Mouse (Mus musculus): ENCODE data around the gene Acss1.
A peak's percentile ranks its signal among the peaks of the same experiment; 100 is the strongest.

Acss1 gene

DNA sequence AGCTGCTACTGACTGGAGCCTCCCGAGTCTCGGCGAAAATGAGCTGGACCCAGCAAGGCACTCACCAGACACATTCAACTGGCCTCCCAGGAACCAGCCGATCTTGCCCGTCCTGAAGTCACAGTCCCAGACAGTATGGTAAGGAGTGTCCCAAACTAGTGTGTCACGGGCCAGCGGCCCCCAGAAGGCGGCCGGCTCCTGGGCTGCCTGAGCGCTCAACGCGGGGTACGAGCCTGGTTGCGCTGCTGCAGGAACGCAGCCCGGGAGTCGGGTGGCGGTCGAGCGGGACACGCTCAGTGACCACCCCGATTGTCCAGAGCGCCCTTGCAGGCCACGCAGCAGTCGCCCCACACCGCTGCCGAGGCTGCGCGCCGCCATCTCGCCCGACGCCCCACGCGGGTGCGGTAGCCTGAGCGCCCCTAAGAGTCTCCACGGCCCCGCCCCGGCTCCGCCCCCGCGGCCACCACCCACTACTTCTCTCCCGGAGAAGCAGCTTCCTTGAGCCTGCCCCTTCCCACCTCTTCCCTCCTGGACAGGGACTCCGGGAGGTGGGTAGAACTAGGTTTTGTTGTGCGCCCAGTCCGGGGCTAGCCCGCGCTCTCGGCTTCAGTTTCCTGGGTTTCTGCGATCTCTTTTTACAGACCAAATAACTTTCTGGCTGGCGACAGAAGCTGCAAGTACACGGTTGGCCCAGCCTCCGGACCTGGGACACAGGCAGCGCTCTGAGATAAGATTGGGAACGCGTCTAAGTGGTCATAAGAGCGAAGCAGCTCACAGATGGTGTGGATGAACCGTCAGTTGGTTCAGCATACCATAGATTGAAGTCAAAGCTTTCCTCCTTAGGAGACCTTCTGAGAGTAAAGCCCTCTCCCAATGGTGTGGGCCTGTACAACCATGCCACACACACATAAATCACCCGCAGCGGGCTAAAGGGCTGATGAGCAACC, at the start of gene Acss1:
TSS of gene Acss1 (minus strand) at position 681 of the 947 bp plus-strand sequence.
- DNase-seq, result peak; percentile 89

DNA sequence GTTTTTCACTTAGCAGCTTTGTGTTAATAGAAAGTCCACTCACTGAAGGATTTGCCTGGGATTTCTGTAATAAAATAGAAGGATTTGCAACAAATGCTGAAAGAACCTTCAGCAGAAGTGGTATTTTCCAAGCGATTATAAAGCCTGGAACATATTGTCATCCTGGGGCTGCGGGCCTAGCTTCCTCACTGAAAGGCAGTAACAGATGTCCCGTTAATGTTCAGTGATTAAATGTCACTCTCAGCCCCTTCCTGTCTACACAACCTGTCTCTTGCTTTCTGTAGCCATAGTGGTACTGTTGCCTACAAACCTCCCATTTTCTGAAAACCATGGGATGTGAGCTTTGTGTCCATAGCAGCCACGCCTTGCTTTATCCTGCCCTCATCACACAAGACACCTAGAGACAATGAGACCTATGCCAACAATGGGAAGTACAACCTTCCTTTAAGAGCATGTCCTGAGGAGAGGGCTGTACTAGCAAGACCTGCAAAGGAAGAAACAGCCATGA, 43.9 kb upstream of the Acss1 start:
- no peak for DNase-seq

DNA sequence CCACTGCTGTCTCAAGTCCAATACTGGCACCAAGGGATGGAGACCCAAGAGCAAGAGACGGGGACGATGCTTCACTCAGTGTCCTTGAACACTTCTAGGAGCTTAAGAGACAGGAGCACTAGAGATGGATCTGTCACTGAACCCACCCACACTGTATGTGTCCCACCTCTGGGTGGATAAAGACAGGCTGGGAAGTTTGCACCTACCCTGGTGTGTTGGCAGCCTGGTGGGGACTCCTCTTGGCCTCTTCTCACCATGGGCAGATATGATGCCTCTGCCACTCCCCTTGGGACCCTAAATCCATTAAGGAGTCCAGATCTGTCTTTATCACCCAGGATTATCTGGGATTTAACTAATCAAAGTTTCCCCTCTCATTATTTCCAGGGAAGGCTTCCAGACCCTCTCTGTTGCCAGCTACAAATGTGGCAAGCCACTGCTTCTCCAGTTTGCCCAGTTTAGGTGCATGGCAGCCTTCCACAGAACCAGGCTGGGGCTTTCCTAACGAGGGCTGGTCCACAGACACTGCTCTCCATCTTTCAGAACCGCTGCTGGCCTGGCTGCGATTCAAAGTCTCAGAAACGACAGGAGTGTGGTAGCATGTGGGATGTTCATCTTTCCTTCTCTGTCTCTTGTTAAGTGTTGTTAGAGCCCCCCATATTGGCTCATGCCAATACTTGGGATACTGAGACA, 23.3 kb upstream of the Acss1 start:
- no peak for DNase-seq

DNA sequence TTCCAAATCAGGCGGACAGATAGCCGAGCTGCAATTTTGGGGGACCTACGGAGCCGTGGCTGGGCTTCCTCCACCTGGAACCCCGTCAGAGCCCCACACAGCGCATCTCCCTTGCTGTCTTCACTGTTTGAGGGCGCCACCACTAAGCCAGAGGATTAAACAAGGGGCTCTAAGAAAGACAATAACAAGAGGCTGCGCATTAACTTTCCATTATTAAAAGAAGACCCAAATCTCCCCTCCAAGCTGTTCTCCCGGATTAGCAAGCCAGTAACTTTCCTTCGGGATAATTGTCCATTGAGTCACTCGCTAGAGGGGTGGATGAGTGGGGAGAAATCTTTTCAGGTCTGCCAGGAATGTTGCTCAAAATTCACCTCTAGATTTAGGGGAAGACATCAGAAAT, 21.9 kb upstream of the Acss1 start:
- DNase-seq, result no peak

DNA sequence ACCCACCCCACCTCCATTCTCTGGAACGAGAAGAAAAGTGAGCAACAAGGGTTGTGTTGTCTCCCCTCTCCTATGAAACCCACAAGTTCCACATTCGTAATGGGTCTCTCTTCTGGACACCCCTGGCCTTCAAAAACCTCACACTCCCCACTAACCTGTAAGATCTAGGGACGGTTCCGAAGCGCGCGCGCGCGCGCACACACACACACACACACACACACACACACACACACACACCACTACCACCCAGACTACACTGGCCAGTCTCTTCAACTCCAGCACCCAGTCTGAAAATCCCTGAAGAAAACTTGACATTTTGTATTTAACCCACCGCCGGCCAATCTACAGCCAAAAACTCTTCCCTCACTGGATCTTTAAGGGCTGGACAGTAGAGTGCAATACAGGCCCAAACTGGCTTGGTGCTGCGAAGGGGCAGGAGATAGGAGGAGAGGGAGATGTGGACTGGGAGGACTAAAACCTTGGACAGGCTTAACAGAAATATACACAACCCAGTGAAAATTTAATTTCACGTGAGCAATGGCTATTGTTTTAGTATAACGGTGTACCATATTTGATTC, 21.0 kb upstream of the Acss1 start, which contains the start of gene Vsx1:
TSS of gene Vsx1 (minus strand) at position 138 of the 578 bp plus-strand sequence.
- no peak for DNase-seq

DNA sequence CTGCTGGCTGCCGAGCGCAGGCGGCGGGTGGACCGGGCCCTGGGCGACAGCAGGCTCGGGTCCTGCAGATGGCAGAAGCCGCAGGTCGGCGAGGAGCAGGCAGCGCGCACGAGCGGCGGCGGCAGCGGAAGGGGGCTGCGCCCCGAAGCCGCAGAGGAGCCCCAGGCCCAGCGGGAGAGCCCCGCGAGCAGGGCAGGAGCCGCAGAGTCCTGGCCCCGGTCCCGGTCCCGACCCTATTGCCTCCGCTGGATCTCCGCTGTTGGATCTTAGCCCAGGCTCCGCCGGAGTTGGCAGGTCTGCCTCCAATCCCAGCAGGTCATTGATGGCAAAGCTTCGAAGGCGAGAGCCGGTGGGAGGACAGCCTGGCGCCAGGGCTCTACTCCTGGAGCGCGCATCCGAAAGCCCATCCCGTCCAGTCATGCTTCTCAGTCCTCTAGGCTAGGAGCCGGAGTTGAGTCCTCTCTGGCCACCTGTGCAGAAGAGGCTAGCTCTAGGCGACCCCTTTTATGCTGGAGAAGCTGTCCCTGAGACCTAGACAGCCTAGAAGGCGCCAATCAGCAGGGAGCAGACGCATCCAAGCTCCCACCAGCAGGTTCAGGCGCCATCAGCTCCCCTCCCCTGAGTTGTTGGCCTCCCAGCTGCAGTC, 20.4 kb upstream of the Acss1 start:
- peak; percentile 3 for DNase-seq

DNA sequence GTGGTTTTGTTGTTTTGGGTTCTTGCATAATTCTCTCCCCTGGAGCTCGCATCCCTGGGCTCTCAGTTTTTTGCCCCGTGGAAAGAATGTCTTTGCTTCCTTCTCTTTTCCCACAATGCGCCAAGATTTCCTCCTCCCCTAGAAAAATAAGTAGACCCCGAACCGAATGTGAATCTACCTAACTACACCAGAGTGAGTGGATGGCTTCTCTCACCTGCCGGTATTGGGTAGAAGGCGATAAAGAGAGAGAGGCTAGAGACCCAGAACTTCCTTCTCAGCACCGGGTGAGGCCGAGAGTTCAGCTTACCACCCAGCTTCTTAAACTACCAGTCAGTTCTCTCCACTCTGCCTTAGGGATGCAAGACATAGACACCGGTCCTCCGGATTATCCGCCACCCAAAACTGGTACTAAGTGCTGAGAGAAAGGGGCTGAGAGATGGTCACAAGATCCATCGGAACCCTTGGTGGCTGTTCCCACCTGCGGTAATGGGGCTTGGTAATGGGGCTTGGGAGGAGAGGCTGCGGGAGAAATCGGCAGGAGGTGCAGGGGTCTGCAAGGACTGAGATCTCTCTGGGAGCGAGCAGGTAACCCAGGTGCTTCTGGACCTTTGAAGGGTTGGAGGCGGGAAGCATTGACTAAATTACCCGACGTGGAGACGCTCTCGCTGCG, 19.7 kb upstream of the Acss1 start:
- no peak for DNase-seq

DNA sequence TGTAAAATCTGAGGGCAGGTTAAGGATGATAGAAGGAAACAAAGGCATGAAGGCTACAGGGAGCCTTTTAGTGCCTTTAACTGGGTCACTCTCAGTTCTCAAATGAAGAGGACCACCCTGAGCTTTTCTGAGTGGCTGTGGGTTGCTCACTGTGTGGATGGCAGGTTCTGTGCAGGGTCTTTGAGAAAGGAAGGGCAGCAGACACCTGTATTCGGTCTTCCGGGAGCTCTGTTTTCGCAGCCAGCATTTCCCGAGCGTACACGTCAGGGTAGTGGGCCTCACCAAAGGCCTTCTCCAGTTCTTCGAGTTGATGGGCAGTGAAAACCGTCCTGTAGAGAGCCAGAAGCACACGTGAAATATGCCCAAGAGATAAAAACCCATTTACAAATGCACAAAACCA, 17.1 kb upstream of the Acss1 start:
- DNase-seq, result no peak

DNA sequence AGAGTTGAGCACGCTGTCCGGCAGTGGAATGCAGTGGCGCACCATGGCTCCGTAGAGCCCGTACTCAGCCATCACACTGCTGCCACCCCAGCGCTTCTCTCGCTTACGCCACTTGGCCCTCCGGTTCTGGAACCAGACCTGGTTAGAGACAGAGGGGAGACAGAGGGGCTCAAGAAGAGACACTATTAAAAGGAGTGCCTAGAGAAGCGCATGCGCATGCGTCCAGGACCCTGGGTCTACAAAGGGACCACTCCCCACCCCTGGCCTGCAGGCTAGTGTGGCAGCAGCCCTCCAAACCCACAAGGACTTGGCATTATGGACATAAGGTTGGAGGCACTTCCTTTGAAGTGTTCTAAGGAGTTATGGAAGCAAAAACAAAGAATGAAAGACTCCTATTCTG, 16.2 kb upstream of the Acss1 start:
- no peak for DNase-seq

DNA sequence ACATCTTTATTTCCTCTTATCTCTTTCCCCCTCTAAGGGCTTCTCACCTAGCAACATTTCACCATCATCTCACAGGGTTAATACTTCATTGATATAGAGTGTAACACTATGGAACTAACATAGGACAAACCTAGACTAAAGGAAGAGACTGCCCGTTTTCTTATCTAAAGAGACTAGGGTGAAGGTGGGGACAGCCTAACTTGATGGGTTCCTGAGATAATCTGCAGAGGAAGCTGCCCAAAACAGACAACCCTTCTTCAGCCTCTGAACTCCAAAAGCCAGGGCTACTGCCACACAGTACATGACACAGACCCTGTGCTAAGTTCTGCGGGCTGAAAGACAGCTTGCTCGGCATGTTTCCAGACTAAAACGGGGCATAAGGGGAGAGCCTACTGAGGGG, 13.3 kb upstream of the Acss1 start:
- no peak for DNase-seq

DNA sequence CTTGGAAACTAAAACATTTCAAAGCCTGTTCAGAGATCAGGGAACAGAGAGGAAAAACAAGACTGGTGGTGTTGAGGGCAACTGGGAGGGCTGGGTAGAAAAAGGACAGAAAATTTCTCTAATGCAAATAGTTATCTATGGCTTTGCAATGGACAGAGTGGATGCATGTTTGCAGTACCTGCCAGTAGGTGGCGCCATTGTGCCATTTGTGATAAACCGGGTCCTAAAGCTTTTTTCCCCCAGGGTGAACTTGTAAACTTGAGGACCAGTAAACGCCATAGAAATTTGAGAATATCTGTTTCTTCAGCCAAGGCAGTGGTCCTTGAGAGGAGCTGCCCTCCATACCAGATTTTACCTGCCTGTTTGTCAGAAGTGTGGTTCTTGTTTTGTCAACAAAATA, 10.1 kb upstream of the Acss1 start:
- DNase-seq, result peak; percentile 82

DNA sequence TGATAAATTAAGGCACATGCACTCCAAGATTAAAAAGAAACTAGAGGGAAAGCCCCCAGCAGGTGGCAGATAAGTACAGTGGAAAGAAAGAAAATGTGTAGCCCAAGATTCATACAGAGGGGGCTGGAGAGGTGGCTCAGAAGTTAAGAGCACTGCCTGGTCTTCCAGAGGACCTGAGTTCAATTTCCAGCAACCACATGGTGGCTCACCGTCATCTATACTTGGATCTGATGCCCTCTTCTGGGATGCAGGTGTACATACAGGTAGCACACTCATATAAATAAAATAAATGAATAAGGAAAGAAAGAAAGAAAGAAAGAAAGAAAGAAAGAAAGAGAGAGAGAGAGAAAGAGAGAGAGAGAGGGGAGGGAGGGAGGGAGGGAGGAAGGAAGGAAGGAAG, 7.2 kb upstream of the Acss1 start:
- DNase-seq, result no peak

DNA sequence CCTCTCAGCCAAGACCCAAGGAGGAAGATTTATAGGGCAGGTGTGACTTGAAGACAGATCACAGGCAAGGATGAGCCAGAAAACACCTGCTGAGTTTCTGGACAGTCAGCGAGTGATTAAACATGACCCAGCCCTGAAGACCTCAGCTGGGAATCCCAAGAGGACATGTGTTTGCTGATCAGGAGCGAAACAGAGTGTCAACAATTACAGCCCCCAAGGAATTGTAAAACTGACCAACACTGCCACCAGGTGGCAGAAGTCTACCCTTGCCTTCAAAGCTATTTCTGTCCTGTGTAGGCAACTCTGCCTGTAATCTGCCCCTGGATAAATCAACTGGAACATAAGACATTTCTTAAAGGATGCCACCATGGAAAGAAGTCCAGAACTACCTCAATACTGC, 6.6 kb upstream of the Acss1 start:
- DNase-seq, result peak; percentile 77

DNA sequence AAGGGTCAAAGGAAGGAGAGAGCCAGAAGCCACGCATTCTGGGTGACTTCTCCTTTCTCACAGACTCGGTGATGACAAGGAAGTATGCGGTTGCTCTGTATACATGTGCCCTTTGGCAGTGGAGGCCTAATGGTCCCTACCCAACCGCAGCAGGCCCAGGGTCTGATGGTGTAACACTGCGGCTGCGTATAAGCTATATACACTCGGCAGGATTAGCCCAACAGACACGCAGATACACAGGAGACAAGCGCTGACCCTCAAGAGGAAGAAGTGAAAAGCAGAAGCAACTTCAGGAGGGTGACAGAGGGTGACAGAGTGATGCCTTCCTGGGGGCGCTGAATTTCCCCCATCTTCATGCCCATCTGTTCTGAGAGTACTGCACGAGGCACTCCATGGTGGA, 5.6 kb upstream of the Acss1 start:
- DNase-seq, result peak; percentile 69

DNA sequence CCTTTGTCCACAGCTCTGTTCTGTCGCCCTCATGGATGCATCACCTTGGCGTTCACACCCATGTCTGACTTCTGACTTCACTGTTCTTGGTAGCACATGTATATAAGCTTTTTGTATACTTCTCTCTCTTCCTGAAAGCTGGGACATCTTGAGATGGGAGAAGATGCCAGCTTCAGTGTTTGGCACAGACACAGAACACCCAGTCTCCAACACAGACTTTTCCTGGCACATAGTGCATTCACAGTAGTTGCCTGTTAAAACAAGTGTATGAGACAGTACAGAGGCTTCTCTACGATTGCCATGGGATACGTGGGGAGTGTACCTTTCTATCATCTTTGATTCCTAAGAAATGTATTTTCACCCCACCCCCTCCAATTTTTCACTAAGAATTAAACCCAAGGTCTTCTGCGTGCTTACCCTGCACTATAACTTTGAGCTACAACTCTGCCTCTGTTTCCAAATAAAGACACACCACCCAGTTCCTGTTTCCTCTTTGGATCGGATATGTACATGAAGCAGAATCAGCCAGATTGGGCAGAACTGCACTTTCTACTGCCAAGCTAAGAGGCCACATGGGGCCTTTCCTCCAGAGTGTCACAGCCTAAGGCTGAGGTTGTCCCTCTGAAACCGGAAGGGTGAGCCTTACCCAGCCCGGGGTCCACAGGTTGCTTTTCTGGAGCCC, 3.5 kb upstream of the Acss1 start:
- no peak for DNase-seq

DNA sequence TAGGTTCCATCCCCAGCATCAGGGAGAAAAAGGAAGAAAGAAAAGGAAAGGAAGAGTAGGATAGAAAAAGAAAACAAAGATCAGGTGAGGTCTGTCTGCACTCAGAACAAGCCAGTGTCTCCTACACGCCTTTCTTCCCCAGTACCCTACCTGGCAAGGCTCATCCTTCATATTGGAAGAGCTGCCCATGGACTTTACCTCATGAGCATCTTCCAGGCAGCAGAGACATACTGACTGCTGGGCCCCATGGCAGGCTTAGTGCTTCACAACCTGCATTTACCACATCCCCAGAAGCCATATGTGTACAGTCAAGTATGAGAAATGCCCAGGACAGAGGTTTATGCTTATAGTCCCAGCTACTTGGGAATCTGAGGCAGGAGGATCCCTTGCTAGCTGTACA, 2.6 kb upstream of the Acss1 start:
- no peak for DNase-seq

DNA sequence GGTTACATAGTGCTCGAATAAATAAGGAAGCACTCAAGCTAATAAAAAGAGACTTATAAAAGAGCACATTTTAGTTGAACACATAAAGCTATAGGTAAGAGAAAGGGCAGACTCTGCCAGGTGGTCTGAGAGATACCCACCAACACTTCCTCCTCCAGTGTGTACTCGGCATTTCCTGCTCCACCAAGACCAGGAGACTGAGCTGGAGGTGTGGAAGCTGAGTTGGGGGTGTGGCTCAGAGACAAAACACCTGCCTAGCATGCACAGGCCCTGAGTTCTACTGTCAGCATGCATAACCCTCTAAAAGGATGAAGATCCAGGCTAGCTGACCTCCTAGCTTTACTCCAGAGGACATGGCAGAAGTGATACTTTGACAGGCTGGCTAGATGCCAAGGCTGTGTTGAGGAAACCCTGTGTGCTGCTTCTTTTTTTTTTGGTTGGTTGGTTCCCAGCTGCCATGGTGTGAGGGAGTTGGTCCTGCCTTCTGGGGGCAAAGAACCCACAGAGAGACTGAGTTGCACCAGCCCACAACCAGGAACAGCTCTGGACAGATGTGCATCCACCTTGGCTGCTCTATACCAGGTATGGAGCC, 1.2 kb upstream of the Acss1 start:
- peak; percentile 70 for DNase-seq

DNA sequence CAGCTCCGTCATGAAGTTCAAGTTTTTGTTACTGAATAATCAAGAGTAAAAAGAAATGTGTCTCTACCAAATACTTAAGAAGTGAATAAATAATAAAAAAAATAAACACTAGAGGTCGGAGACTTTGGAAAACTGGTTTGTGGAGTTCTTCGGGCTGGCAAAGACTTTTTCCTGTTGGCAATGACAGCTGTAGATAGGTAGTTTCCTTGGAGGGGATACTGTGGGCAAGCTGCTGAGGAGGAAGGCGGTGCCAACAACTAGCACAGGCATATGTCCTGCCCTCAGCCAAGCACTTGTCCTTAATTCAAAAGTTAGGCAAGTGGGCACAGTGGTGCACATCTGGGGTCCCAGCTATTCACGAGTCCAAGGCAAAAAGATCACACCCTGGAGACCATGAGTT, 656 bp upstream of the Acss1 start:
- peak; percentile 77 for DNase-seq

DNA sequence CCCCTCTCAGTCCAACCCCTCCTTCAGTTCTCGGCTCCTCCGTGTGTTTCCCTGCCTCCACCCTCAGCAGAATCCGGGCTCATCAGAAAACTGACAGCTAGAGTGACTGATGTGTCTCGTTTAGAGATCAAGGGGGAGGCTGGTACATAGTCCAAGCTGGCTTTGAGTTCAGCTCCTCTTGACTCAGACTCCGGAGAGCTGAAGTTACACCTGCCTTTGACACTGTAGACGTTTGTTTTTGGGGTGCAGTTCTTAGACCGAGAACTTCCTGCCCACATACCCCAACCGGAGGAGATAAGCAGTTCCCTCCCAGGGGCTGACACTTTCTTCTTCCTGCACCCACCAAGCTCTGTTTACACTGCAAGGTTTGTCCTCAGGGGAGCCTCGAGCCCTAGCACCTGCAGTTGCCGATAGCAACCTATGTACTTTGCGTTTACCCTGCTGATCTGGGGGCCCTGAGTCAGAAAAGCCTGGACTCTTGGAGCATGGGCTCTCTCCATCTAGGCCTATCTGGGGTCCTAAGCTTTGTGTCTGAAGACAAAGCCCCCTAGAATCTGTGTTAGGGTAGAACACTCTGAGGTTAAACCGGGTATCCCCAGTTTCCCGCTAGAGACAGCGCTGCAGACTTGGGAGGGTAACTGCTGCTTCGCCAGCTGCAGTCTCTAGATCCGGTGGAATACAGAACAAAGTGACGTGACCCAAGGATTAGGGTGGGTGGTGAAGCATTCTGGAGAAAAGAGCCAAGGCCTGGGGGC, 1.1 kb downstream of the Acss1 start:
- peak; percentile 53 for DNase-seq

DNA sequence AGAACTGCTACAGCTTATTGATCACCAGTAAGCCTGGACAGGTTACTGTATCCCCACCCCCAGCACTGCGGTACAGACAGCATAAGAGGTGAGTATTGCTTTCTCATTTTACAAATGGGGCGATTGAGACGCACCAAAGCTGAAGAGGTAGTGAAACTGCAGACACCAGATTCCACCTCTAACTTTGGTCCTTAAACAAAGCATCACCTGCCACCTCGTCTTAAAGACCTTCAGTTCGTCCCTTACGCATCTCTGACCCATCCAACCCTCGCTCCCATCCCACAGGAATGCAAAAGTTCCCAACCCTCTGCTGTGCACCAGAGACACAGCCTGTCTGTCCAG, 1.6 kb downstream of the Acss1 start:
- no peak for DNase-seq
